Mouse (Mus musculus) myocyte (in vitro differentiated cells): ENCODE data around the gene Tpk1. TPM values are rescaled to one million over a fixed set of nuclear protein-coding genes. Genes with fewer than 3 reads are reported as not detected.

Experiments
- H3K27me3 ChIP-seq: one replicate; pipeline ENCODE4 v1.6.1; 2011; ENCODE audit not compliant: control insufficient read depth, insufficient read depth, insufficient read length
- H3K36me3 ChIP-seq: one replicate; pipeline ENCODE4 v1.6.1; 2011; ENCODE audit not compliant: control insufficient read depth, insufficient read depth
- H3K4me2 ChIP-seq: one replicate; pipeline ENCODE4 v1.6.1; 2011; ENCODE audit warnings: low read depth, control low read depth
- H3K4me3 ChIP-seq: one replicate; pipeline ENCODE4 v1.5.1; 2011; ENCODE audit warnings: mild to moderate bottlenecking, control low read depth, moderate library complexity
- H3K79me2 ChIP-seq: one replicate; pipeline ENCODE4 v1.6.1; 2011; ENCODE audit not compliant: control insufficient read depth, insufficient read depth
- H3ac ChIP-seq: one replicate; pipeline ENCODE4 v1.6.1; 2011; ENCODE audit not compliant: control insufficient read depth, insufficient read length
- CEBPB ChIP-seq: IDR thresholded peaks from 2 replicates; pipeline ENCODE4 v1.6.1; 2011; ENCODE audit warnings: mild to moderate bottlenecking, moderate library complexity; ENCODE audit not compliant: poor library complexity, insufficient read depth, severe bottlenecking
- E2F4 ChIP-seq: IDR thresholded peaks from one replicate; pipeline ENCODE4 v1.6.1; 2011; ENCODE audit warnings: mild to moderate bottlenecking, control low read depth, moderate library complexity; ENCODE audit not compliant: insufficient read depth
- MAX ChIP-seq: IDR thresholded peaks from one replicate; pipeline ENCODE4 v1.6.1; 2011; ENCODE audit warnings: low read depth, mild to moderate bottlenecking, control low read depth
- MYOD1 ChIP-seq, 3 experiments: IDR thresholded peaks; one replicate each; pipeline ENCODE4 v1.6.1; 2011; ENCODE audit warnings: control low read depth in 2 of 3, low read depth in 2 of 3, mild to moderate bottlenecking in 2 of 3, moderate library complexity in 1 of 3; ENCODE audit not compliant: insufficient read length in 2 of 3, control insufficient read depth in 1 of 3
- MYOG ChIP-seq, 3 experiments: IDR thresholded peaks; one replicate each; pipeline ENCODE4 v1.6.1; 2011; ENCODE audit warnings: control low read depth in 2 of 3, low read depth in 2 of 3, mild to moderate bottlenecking in 2 of 3; ENCODE audit not compliant: insufficient read length in 2 of 3, control insufficient read depth in 1 of 3, insufficient read depth in 1 of 3
- POLR2A ChIP-seq: IDR thresholded peaks from one replicate; pipeline ENCODE4 v1.6.1; 2011; ENCODE audit warnings: low read depth, mild to moderate bottlenecking, control low read depth, moderate library complexity; ENCODE audit not compliant: insufficient read length
- POLR2AphosphoS2 ChIP-seq: IDR thresholded peaks from one replicate; pipeline ENCODE4 v1.6.1; 2011; ENCODE audit warnings: low read depth, control low read depth; ENCODE audit not compliant: insufficient read length
- REST ChIP-seq: IDR thresholded peaks from one replicate; pipeline ENCODE4 v1.6.1; 2011; ENCODE audit warnings: mild to moderate bottlenecking, control low read depth, moderate library complexity; ENCODE audit not compliant: insufficient read depth, insufficient read length
- SRF ChIP-seq: IDR thresholded peaks from one replicate; pipeline ENCODE4 v1.6.1; 2011; ENCODE audit warnings: low read depth; ENCODE audit not compliant: control insufficient read depth, insufficient read length
- TCF12 ChIP-seq: IDR thresholded peaks from one replicate; pipeline ENCODE4 v1.6.1; 2011; ENCODE audit warnings: mild to moderate bottlenecking, control low read depth; ENCODE audit not compliant: poor library complexity, insufficient read depth, severe bottlenecking
- TCF3 ChIP-seq: IDR thresholded peaks from one replicate; pipeline ENCODE4 v1.6.1; 2011; ENCODE audit warnings: low read depth, control low read depth; ENCODE audit not compliant: insufficient read length
- USF1 ChIP-seq: IDR thresholded peaks from one replicate; pipeline ENCODE4 v1.6.1; 2011; ENCODE audit warnings: low read depth, mild to moderate bottlenecking, control low read depth, moderate library complexity
- polyA plus RNA-seq: library from polyadenylated mRNA; unstranded; fragments of >200 nt; fragmentation: generic; extraction: Trizol; gene quantifications from one replicate; pipeline ENCODE4 v1.2.1, GENCODE M21; 2012; ENCODE audit warnings: missing spikeins

The Tpk1 gene
- polyA plus RNA-seq, 1 experiment = 1.6 TPM

GRCm38 (mm10) chr6:43682535-43682934 lies 16.5 kb upstream of the Tpk1 start:
- Histone ChIP-seq H3ac (no peak overlapping the region), H3K27me3 (no peaks in the 10 kb centered on the region), H3K79me2 (no peaks in the 10 kb centered on the region), H3K36me3 (no peaks in the 10 kb centered on the region), H3K4me3 (no peak overlapping the region), H3K4me2 (no peak overlapping the region)
- no peak for TF ChIP-seq POLR2AphosphoS2
- TF ChIP-seq MYOD1 (IDR thresholded peaks at IDR 0.05; ENCODE audit: control insufficient read depth in 1 of 3, insufficient read length in 2 of 3, low read depth in 2 of 3) = no peak

GRCm38 (mm10) chr6:43678689-43679212 lies 12.7 kb upstream of the Tpk1 start:
- Histone ChIP-seq H3K36me3 (no peaks in the 10 kb centered on the region), H3K27me3 (no peaks in the 10 kb centered on the region), H3K4me2 (no peak overlapping the region), H3K4me3 (no peak overlapping the region), H3K79me2 (no peaks in the 10 kb centered on the region), H3ac (no peak overlapping the region)
- TF ChIP-seq CEBPB (no peak), USF1 (no peak), POLR2A (no peak), MYOG (IDR thresholded peaks at IDR 0.05; ENCODE audit: control insufficient read depth in 1 of 3, insufficient read depth in 1 of 3, insufficient read length in 2 of 3, low read depth in 2 of 3) (no peak), SRF (no peak), TCF12 (no peak), REST (no peak), POLR2AphosphoS2 (no peak), MYOD1 (IDR thresholded peaks at IDR 0.05; ENCODE audit: control insufficient read depth in 1 of 3, insufficient read length in 2 of 3, low read depth in 2 of 3) (no peak)

GRCm38 (mm10) chr6:43677566-43677965 lies 11.5 kb upstream of the Tpk1 start:
- Histone ChIP-seq H3K4me3 (no peak overlapping the region), H3K27me3 (no peaks in the 10 kb centered on the region), H3K36me3 (no peaks in the 10 kb centered on the region), H3ac (no peak overlapping the region), H3K79me2 (no peaks in the 10 kb centered on the region), H3K4me2 (no peak overlapping the region)
- TF ChIP-seq USF1 = no peak

- Histone ChIP-seq H3ac (no peak overlapping the region), H3K79me2 (no peaks in the 10 kb centered on the region), H3K4me2 (no peak overlapping the region), H3K36me3 (no peaks in the 10 kb centered on the region), H3K27me3 (no peaks in the 10 kb centered on the region), H3K4me3 (no peak overlapping the region)
- TF ChIP-seq CEBPB (no peak), MYOD1 (IDR thresholded peaks at IDR 0.05; ENCODE audit: control insufficient read depth in 1 of 3, insufficient read length in 2 of 3, low read depth in 2 of 3) (no peak), TCF3 (no peak), USF1 (no peak), POLR2AphosphoS2 (no peak), REST (no peak), MYOG (IDR thresholded peaks at IDR 0.05; ENCODE audit: control insufficient read depth in 1 of 3, insufficient read depth in 1 of 3, insufficient read length in 2 of 3, low read depth in 2 of 3) (no peak), MAX (no peak)
Observed at GRCm38 (mm10) chr6:43676139-43676538, 10.1 kb upstream of the Tpk1 start.

GRCm38 (mm10) chr6:43674986-43675760 lies 9.1 kb upstream of the Tpk1 start:
- no peak for TF ChIP-seq POLR2A
- TF ChIP-seq POLR2AphosphoS2 = no peak
- TF ChIP-seq USF1 = no peak
- TF ChIP-seq SRF = no peak
- no peak for TF ChIP-seq TCF3
- TF ChIP-seq E2F4 = no peak
- TF ChIP-seq REST = no peak
- no peak for TF ChIP-seq MYOD1 (IDR thresholded peaks at IDR 0.05; ENCODE audit: control insufficient read depth in 1 of 3, insufficient read length in 2 of 3, low read depth in 2 of 3)
- TF ChIP-seq MYOG (IDR thresholded peaks at IDR 0.05; ENCODE audit: control insufficient read depth in 1 of 3, insufficient read depth in 1 of 3, insufficient read length in 2 of 3, low read depth in 2 of 3) = no peak
- no peak for TF ChIP-seq CEBPB
- no peak for TF ChIP-seq MAX
- no peak for TF ChIP-seq TCF12
- no peak overlapping the region for H3K4me2 ChIP-seq
- no peaks in the 10 kb centered on the region for H3K79me2 ChIP-seq
- H3ac ChIP-seq = no peak overlapping the region
- no peaks in the 10 kb centered on the region for H3K36me3 ChIP-seq
- H3K4me3 ChIP-seq = no peak overlapping the region
- no peaks in the 10 kb centered on the region for H3K27me3 ChIP-seq

GRCm38 (mm10) chr6:43670939-43671338 lies 4.9 kb upstream of the Tpk1 start:
- Histone ChIP-seq H3ac (no peak overlapping the region), H3K79me2 (no peaks in the 10 kb centered on the region), H3K4me3 (no peak overlapping the region), H3K4me2 (no peak overlapping the region), H3K36me3 (no peaks in the 10 kb centered on the region), H3K27me3 (no peaks in the 10 kb centered on the region)
- TF ChIP-seq CEBPB = no peak
- TF ChIP-seq POLR2AphosphoS2 = no peak
- no peak for TF ChIP-seq MAX
- no peak for TF ChIP-seq TCF12
- TF ChIP-seq SRF = no peak
- TF ChIP-seq MYOG (IDR thresholded peaks at IDR 0.05; ENCODE audit: control insufficient read depth in 1 of 3, insufficient read depth in 1 of 3, insufficient read length in 2 of 3, low read depth in 2 of 3) = no peak
- TF ChIP-seq POLR2A = no peak
- TF ChIP-seq TCF3 = no peak
- TF ChIP-seq USF1 = no peak
